Mouse (Mus musculus): ENCODE results near the gene Gipc1. TPM values are rescaled to one million over a fixed set of nuclear protein-coding genes. Genes with fewer than 3 reads are reported as not detected.
A peak's percentile ranks its signal among the peaks of the same experiment; 100 is the strongest.

Gipc1 gene
- polyA plus RNA-seq, 1 experiment = 12.2 TPM

DNA sequence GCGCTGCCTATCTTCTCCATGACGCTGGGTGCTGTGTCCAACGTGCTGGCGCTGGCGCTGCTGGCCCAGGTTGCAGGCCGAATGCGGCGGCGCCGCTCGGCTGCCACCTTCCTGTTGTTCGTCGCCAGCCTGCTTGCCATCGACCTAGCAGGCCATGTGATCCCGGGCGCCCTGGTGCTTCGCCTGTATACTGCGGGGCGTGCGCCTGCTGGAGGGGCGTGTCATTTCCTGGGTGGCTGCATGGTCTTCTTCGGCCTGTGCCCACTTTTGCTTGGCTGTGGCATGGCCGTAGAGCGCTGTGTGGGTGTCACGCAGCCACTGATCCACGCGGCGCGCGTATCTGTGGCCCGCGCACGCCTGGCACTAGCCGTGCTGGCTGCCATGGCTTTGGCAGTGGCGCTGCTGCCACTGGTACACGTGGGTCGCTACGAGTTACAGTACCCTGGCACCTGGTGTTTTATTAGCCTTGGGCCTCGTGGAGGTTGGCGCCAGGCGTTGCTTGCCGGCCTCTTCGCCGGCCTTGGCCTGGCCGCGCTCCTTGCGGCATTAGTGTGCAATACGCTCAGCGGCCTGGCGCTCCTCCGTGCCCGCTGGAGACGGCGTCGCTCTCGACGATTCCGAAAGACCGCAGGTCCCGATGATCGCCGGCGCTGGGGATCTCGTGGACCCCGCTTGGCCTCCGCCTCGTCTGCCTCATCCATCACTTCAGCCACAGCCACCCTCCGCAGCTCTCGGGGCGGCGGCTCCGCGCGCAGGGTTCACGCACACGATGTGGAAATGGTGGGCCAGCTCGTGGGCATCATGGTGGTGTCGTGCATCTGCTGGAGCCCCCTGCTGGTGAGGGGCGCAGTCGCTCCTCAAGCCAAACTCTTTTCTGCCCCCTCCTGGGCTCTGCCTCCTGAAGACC lies 15.8 kb downstream of the Gipc1 start:
- Histone ChIP-seq H3K4me3 (ENCODE audit: control insufficient read depth, low read depth, low read length) (peak overlapping the region; percentile 59), H3K4me1 (ENCODE audit: control insufficient read depth, insufficient read depth, low read length) (peaks cover 20% of the 10 kb centered on the region), H3K27ac (ENCODE audit: control insufficient read depth, insufficient read depth, low read depth, low read length) (no peak overlapping the region), H3K27me3 (ENCODE audit: control insufficient read depth, insufficient read depth, low read length) (no peaks in the 10 kb centered on the region), H3K36me3 (ENCODE audit: control insufficient read depth, insufficient read depth, low read length) (no peaks in the 10 kb centered on the region)
- no peak for TF ChIP-seq POLR2A (IDR thresholded peaks at IDR 0.05; ENCODE audit: control insufficient read depth, low read depth, low read length)
- peak; percentile 56; the same call in 1 of the 2 replicates for TF ChIP-seq CTCF (IDR thresholded peaks at IDR 0.05; ENCODE audit: control insufficient read depth, insufficient read depth, insufficient replicate concordance, low read depth, low read length)

DNA sequence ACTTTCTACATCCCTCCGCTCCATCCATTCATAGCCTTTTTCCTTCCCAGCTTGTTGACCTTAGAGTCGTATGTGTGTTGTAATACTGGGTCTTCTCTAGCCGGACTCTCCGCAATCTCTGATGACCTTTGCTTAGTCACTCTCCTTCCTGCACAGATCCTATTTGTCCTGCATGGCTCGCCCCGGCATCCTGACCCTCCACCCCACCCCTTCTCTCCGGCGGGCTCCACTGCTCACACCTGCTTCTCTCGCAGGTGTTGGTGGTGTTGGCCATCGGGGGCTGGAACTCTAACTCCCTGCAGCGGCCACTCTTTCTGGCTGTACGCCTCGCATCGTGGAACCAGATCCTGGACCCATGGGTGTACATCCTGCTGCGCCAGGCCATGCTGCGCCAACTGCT lies 16.5 kb downstream of the Gipc1 start:
- Histone ChIP-seq H3K4me3 (ENCODE audit: control insufficient read depth, low read depth, low read length) (no peak overlapping the region), H3K36me3 (ENCODE audit: control insufficient read depth, insufficient read depth, low read length) (no peaks in the 10 kb centered on the region), H3K4me1 (ENCODE audit: control insufficient read depth, insufficient read depth, low read length) (peaks cover 20% of the 10 kb centered on the region), H3K27ac (ENCODE audit: control insufficient read depth, insufficient read depth, low read depth, low read length) (no peak overlapping the region), H3K27me3 (ENCODE audit: control insufficient read depth, insufficient read depth, low read length) (no peaks in the 10 kb centered on the region)
- TF ChIP-seq CTCF (IDR thresholded peaks at IDR 0.05; ENCODE audit: control insufficient read depth, insufficient read depth, insufficient replicate concordance, low read depth, low read length) (no peak), POLR2A (IDR thresholded peaks at IDR 0.05; ENCODE audit: control insufficient read depth, low read depth, low read length) (no peak)

DNA sequence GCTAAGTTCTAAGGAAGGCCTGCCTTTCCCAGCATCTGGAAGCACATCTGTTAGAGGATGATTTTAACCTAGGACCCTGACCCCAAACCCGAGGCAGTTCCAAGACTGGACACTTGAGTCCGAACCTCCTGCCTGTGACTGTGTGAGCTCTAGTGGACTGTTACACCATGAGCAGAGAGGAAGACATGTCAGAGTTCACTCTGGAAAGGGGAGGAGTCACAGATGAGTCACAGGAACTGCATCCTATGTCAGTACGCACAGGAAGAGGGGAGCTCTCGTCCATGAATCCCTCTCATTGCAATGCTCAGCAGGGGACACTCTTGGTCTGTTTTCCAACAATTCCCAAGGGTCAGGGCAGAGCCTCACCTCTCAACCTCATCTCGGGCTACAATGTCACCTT lies 20.5 kb downstream of the Gipc1 start:
- Histone ChIP-seq H3K4me1 (ENCODE audit: control insufficient read depth, insufficient read depth, low read length) (peaks cover 11% of the 10 kb centered on the region), H3K27me3 (ENCODE audit: control insufficient read depth, insufficient read depth, low read length) (no peaks in the 10 kb centered on the region), H3K36me3 (ENCODE audit: control insufficient read depth, insufficient read depth, low read length) (no peaks in the 10 kb centered on the region), H3K4me3 (ENCODE audit: control insufficient read depth, low read depth, low read length) (no peak overlapping the region), H3K27ac (ENCODE audit: control insufficient read depth, insufficient read depth, low read depth, low read length) (no peak overlapping the region)
- TF ChIP-seq CTCF (IDR thresholded peaks at IDR 0.05; ENCODE audit: control insufficient read depth, insufficient read depth, insufficient replicate concordance, low read depth, low read length) (no peak), POLR2A (IDR thresholded peaks at IDR 0.05; ENCODE audit: control insufficient read depth, low read depth, low read length) (no peak)

DNA sequence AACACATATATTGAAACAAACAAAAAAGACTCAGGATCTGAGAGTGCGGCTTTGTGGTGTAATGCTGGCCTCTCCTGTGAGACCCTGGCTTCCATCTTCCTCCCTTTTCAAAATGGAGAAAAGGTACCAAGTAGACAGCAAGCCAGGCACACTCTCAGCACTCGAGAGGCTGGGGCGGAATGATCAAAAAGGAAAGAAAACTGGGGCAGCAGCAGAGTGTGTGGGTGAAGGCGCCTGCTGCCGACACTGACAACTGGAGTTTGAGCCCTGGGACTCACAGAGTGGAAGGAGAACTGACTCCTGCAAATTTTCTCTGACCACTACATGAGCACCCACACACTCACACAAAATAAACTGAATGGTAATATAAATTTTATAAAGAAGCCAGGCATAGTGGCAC lies 22.0 kb downstream of the Gipc1 start:
- Histone ChIP-seq H3K4me1 (ENCODE audit: control insufficient read depth, insufficient read depth, low read length) (no peaks in the 10 kb centered on the region), H3K27me3 (ENCODE audit: control insufficient read depth, insufficient read depth, low read length) (no peaks in the 10 kb centered on the region), H3K27ac (ENCODE audit: control insufficient read depth, insufficient read depth, low read depth, low read length) (no peak overlapping the region), H3K4me3 (ENCODE audit: control insufficient read depth, low read depth, low read length) (no peak overlapping the region), H3K36me3 (ENCODE audit: control insufficient read depth, insufficient read depth, low read length) (no peaks in the 10 kb centered on the region)
- TF ChIP-seq POLR2A (IDR thresholded peaks at IDR 0.05; ENCODE audit: control insufficient read depth, low read depth, low read length) = no peak

DNA sequence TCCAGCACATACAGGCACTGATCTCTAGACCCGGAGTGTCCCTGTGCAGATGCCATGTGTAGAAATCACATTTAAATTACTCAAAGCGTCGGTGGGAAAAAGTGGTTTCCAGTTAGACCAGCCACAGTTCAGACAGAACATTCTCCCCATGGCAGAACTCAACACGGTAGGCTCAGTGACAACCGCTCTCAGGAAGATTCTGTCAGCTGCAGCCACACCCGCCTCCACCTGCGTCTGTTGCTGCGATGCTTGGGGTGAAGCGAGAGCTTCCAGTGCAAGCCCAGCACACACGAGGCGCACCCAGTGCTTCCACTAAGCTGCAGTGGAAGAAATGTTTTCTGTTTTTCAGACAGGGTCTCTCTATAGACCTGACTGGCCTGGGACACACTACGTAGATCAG lies 27.4 kb downstream of the Gipc1 start:
- Histone ChIP-seq H3K4me3 (ENCODE audit: control insufficient read depth, low read depth, low read length) (no peak overlapping the region), H3K27me3 (ENCODE audit: control insufficient read depth, insufficient read depth, low read length) (no peaks in the 10 kb centered on the region), H3K36me3 (ENCODE audit: control insufficient read depth, insufficient read depth, low read length) (no peaks in the 10 kb centered on the region), H3K4me1 (ENCODE audit: control insufficient read depth, insufficient read depth, low read length) (no peaks in the 10 kb centered on the region), H3K27ac (ENCODE audit: control insufficient read depth, insufficient read depth, low read depth, low read length) (no peak overlapping the region)
- TF ChIP-seq CTCF (IDR thresholded peaks at IDR 0.05; ENCODE audit: control insufficient read depth, insufficient read depth, insufficient replicate concordance, low read depth, low read length) = no peak

DNA sequence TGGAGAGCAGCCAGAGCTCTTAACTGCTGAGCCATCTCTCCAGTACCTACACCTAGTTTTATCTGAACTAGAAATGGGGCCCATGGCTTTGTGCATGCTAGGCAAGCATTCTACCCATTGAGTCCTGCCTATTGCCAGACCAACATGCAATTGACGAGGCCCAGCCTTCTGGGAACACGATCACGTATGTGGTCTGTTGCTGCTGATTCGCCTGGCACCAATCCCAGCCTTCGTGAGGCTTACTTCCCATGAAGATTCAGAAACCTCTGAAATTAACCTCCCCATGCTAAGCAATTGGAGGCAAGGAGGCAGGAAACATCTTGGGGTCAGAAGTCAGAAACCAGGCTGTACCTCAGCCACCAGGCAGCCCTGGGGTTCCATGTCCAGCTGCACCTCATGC lies 28.1 kb downstream of the Gipc1 start:
- TF ChIP-seq POLR2A (IDR thresholded peaks at IDR 0.05; ENCODE audit: control insufficient read depth, low read depth, low read length) = no peak
- Histone ChIP-seq H3K36me3 (ENCODE audit: control insufficient read depth, insufficient read depth, low read length) (no peaks in the 10 kb centered on the region), H3K27me3 (ENCODE audit: control insufficient read depth, insufficient read depth, low read length) (no peaks in the 10 kb centered on the region), H3K27ac (ENCODE audit: control insufficient read depth, insufficient read depth, low read depth, low read length) (no peak overlapping the region), H3K4me3 (ENCODE audit: control insufficient read depth, low read depth, low read length) (no peak overlapping the region), H3K4me1 (ENCODE audit: control insufficient read depth, insufficient read depth, low read length) (no peaks in the 10 kb centered on the region)

DNA sequence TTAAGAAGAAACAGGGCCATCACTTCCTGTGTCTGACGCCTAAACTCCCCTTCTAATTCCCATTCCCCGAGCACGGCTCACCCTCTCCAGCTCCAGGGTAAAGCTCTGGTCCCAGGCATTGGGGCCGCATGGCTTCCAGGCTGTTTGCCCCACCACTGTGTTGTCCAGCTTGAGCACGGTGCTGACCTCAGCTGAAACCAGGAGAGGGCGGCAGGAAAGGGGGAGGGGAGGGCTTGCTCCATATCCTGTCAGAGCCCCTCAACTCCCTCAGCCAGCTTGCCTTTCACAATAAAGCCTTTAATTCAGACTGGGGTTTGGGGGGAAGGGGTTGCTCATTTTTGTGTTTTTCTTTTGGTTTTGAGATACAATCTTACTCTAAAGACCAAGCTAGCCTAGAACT lies 28.6 kb downstream of the Gipc1 start:
- Histone ChIP-seq H3K4me3 (ENCODE audit: control insufficient read depth, low read depth, low read length) (no peak overlapping the region), H3K27me3 (ENCODE audit: control insufficient read depth, insufficient read depth, low read length) (no peaks in the 10 kb centered on the region), H3K27ac (ENCODE audit: control insufficient read depth, insufficient read depth, low read depth, low read length) (no peak overlapping the region), H3K36me3 (ENCODE audit: control insufficient read depth, insufficient read depth, low read length) (no peaks in the 10 kb centered on the region), H3K4me1 (ENCODE audit: control insufficient read depth, insufficient read depth, low read length) (no peaks in the 10 kb centered on the region)
- TF ChIP-seq CTCF (IDR thresholded peaks at IDR 0.05; ENCODE audit: control insufficient read depth, insufficient read depth, insufficient replicate concordance, low read depth, low read length) = no peak

DNA sequence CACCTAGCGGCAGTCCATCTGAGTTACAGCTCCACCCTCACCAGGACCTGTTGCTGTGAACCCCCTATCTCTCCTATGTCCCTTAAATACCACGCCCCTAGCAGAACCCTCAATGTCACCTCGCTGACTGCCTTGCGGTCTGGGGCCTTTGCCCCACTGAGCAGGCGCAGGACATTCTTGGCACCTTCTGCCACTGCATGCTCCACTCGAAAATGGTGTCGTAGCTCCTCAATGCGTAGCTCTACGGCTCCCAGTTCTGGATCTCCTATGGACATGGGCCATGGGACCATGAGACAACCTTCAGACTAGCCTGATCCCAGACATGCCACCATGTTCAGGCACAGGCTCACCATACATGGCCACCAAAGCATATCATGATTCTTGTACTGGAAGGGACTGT lies 32.0 kb downstream of the Gipc1 start:
- Histone ChIP-seq H3K4me1 (ENCODE audit: control insufficient read depth, insufficient read depth, low read length) (no peaks in the 10 kb centered on the region), H3K36me3 (ENCODE audit: control insufficient read depth, insufficient read depth, low read length) (no peaks in the 10 kb centered on the region), H3K4me3 (ENCODE audit: control insufficient read depth, low read depth, low read length) (no peak overlapping the region), H3K27me3 (ENCODE audit: control insufficient read depth, insufficient read depth, low read length) (no peaks in the 10 kb centered on the region), H3K27ac (ENCODE audit: control insufficient read depth, insufficient read depth, low read depth, low read length) (no peak overlapping the region)
- TF ChIP-seq POLR2A (IDR thresholded peaks at IDR 0.05; ENCODE audit: control insufficient read depth, low read depth, low read length) (no peak), CTCF (IDR thresholded peaks at IDR 0.05; ENCODE audit: control insufficient read depth, insufficient read depth, insufficient replicate concordance, low read depth, low read length) (no peak)
